Mouse (Mus musculus) heart, embryonic 11.5 days (tissue): ENCODE measurements at regions not wholly inside any gene's neighbourhood (a gene's known extent, or its start where the extent isn't known, plus 50 kb on each side); places are given as distances from the start of the nearest gene placed in this dataset.

ENCODE experiments used
- ATAC-seq: fragments of 200-750 bp; cut with Nextera tagmentation; replicated peaks from 2 replicates; pipeline ENCODE4 v1.8.0; 2017; ENCODE audit warnings: moderate library complexity; ENCODE audit not compliant: insufficient number of reproducible peaks, low FRiP score, low TSS enrichment
- H3K27ac ChIP-seq: fragments of 300-500 bp; sonication (generic); 2 replicates; pipeline ENCODE4 v1.5.1; 2014; ENCODE audit warnings: mild to moderate bottlenecking, low read depth, low read length
- H3K27me3 ChIP-seq: fragments of 300-500 bp; sonication (generic); 2 replicates; pipeline ENCODE4 v1.6.1; 2014; ENCODE audit warnings: mild to moderate bottlenecking, low read length, mixed read lengths; ENCODE audit not compliant: control insufficient read depth, insufficient read depth
- H3K36me3 ChIP-seq: fragments of 300-500 bp; sonication (generic); 2 replicates; pipeline ENCODE4 v1.6.1; 2014; ENCODE audit warnings: mild to moderate bottlenecking, low read length, moderate library complexity, mixed read lengths; ENCODE audit not compliant: control insufficient read depth, insufficient read depth
- H3K4me1 ChIP-seq: fragments of 300-500 bp; sonication (generic); 2 replicates; pipeline ENCODE4 v1.6.1; 2014; ENCODE audit warnings: low read length; ENCODE audit not compliant: control insufficient read depth, insufficient read depth
- H3K4me2 ChIP-seq: fragments of 300-500 bp; sonication (generic); 2 replicates; pipeline ENCODE4 v1.6.1; 2014; ENCODE audit warnings: mild to moderate bottlenecking, moderate library complexity
- H3K4me3 ChIP-seq: fragments of 300-500 bp; sonication (generic); 2 replicates; pipeline ENCODE4 v1.5.1; 2014; ENCODE audit warnings: low read depth, low read length
- H3K9ac ChIP-seq: fragments of 300-500 bp; sonication (generic); 2 replicates; pipeline ENCODE4 v1.6.1; 2014; ENCODE audit warnings: mild to moderate bottlenecking, low read depth, low read length, moderate library complexity
- H3K9me3 ChIP-seq: fragments of 300-500 bp; sonication (generic); replicated peaks from 2 replicates; pipeline ENCODE4 v1.6.1; 2016; ENCODE audit warnings: low read length; ENCODE audit not compliant: control insufficient read depth
- WGBS: fragments of 180-500 bp; shearing (Covaris S2); extraction: QIAGEN DNeasy Blood & Tissue Kit; methylation state at CpG from one replicate; pipeline ENCODE4 v1.1.7; 2014; ENCODE audit not compliant: insufficient replicate concordance; 5-methylcytosine and 5-hydroxymethylcytosine counted together

DNA sequence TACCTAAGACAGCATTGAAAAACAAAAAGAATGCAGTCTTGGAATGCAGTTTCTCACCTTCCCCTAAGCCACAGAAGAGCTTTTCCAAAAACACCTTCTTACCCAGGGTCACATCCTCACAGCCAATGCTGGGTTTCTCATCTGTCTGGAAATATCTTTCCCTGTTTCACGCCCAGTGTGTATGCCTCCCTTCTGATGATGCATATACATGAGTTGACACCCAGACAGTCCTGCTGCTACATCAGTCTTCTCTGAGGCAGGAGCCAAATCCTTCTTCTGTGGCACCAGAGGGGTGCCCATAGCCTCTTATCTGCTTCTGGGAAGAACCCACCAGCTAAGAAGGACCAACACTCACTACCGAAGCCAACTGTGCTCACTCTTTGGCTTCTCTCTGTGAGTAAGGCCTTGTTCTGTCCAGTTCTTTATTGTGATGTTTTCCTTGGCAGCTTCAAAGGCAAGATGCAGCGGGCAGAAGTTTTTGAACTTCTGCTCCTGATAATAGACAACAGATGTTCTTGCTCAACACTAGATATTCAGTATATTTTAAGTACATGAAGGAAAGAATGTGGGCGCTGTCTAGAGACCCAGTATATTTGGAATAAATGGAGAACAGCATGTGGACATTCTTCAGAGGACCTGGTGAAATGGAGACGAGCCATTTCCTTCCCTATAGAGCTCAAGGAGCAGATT, 228.2 kb downstream of the Nuak1 start:
- Histone ChIP-seq H3K36me3 (no peaks in the 10 kb centered on the region), H3K4me2 (no peak overlapping the region), H3K4me3 (no peak overlapping the region), H3K27me3 (no peaks in the 10 kb centered on the region), H3K9me3 (0 out of 2 replicates have a peak, but pooled peaks cover 3% of the 10 kb centered on the region), H3K4me1 (no peaks in the 10 kb centered on the region), H3K27ac (no peak overlapping the region), H3K9ac (no peak overlapping the region)
- no peak for ATAC-seq
- WGBS, result 51% methylated on average over 5 of the region's 5 CpGs

DNA sequence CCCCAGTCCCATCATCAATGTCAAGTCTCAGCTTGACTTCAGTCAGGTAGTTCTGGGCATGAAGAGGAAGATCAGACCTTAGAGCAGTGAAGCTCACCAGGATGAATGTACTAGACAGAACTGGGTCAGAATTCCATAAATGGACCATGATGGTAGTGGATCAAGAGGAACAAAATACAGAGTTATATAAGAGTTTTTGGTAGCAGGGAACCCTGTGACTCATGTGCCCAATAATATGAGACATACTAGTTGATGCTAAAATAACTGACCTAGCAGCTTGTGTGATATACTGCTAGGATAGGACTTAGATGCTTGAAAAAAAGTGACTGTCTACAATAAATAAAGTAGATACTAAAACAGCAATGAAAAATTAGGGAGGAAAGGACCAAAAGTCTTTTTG, 225.6 kb downstream of the Nuak1 start:
- Histone ChIP-seq H3K4me1 (no peaks in the 10 kb centered on the region), H3K36me3 (no peaks in the 10 kb centered on the region), H3K27ac (no peak overlapping the region), H3K9ac (no peak overlapping the region), H3K4me2 (no peak overlapping the region), H3K27me3 (no peaks in the 10 kb centered on the region), H3K9me3 (no peaks in the 10 kb centered on the region), H3K4me3 (no peak overlapping the region)
- ATAC-seq, result no peak

DNA sequence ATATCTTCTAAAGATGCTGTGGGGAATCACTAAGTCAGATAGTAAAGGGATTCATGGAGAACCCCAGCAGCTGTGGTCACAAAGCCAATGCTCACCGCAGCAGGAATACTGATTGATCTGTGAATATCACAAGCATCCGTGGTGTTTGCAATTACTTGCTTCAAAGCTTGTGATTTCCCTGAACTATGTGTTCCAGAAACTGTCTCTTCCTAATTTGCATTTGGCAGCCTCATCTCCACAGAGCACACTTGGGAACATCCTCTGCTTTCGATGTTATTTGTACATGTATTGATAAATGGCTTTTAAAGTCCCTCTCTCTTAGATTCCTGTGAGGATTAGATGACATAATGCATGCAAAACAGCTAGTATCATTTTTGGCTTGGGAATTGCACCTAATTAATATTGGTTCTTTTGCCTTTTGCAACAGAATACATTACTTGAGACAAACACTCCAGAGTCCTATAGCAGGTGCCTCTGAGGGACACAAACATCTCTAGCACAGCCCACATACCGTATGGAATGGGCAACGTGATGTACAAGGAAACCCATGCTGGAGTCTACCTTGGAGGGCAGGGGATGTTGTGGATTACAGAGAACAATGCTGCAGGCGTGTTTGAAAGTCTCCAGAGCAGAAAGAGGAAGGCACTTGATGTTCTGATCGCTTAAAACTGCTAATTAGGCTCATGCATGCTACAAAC, 211.0 kb downstream of the Nuak1 start:
- no peaks in the 10 kb centered on the region for H3K9me3 ChIP-seq
- no peaks in the 10 kb centered on the region for H3K27me3 ChIP-seq
- no peak overlapping the region for H3K9ac ChIP-seq
- WGBS, result 68% methylated on average over 7 of the region's 7 CpGs
- no peak overlapping the region for H3K4me3 ChIP-seq
- ATAC-seq, result no peak
- H3K36me3 ChIP-seq, result no peaks in the 10 kb centered on the region
- H3K4me1 ChIP-seq, result peaks cover 5% of the 10 kb centered on the region
- peak overlapping the region; percentile 87 for H3K27ac ChIP-seq
- no peak overlapping the region for H3K4me2 ChIP-seq

DNA sequence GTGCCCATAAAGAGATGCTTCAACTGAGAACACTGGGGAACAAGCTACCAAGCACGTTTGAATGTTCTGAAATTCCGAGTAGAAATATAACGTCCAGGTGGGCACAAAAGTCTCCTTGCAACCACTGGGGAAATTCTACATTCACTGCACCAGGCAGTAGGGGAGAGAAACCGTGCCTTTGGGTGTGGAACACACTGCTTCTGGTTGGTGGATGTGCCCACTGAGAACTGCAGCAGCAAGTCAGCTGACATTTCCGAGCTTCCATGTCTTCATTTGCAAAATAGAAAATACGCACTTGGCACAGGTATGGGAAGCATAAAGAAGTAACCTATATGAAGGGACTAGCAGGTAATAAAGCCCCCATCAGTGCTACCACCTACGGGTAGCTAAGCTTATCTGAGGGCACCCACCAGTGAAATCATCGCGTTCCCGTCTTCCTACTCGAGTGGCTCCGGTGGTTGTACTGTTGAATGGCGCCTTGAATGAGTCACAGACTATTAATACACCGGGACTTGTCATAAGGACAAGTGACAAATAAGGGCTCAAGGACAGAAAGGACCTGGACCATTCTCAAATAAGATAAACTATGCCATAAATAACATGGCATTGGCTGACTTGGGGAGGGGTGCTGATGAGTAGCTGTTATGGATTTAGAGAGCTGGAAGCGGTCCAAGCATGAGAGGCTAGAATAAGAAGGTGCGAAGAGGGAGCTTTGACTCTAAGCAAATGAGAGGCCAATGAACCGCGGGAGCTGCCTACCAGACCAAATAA, 210.2 kb downstream of the Nuak1 start:
- H3K9ac ChIP-seq, result no peak overlapping the region
- peak; percentile 83 for ATAC-seq
- H3K4me1 ChIP-seq, result peaks cover 5% of the 10 kb centered on the region
- no peaks in the 10 kb centered on the region for H3K9me3 ChIP-seq
- no peaks in the 10 kb centered on the region for H3K36me3 ChIP-seq
- WGBS, result 60% methylated on average over 18 of the region's 18 CpGs
- no peaks in the 10 kb centered on the region for H3K27me3 ChIP-seq
- H3K4me2 ChIP-seq, result peak overlapping the region; percentile 9; the same call in 1 of the 2 replicates
- H3K4me3 ChIP-seq, result no peak overlapping the region
- H3K27ac ChIP-seq, result peak overlapping the region; percentile 87

DNA sequence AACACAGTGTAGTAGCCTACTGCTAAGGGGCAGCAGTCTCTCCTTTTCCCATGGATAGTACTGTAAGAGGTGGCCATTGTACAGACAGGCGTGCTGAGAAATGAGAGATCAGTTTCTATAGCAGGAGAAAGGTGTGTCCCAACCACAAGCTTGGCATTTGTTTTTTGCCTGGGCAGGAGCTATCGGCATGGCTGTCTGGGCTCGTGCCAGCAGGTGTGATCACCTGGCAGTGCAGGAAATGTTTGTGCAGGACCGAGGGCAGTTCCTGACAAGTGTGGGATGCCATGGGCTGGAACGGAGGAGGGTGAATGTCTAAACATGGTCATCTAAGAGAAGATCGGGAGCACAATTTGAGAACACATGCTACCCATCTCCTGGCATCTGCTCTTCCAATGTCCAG, 205.4 kb downstream of the Nuak1 start:
- ATAC-seq, result no peak

DNA sequence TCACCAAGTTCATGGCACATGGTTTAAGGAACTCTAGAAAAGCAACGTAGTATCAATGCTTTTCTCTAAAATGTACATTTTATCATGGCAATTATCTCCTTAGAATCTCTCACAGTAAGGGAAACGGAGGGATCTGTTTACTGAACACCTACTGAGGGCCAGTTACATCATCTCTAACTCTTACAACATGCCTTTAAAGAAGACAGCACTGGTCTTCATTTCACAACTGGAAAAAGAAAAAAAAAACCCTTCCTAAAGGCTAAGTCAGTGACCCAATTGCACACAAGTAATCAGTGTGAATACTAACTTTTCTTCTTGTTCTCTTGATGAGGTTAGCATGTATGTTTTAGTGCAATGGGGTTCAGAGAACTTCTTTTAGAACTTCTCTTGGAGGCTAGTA, 204.2 kb downstream of the Nuak1 start:
- Histone ChIP-seq H3K36me3 (no peaks in the 10 kb centered on the region), H3K4me1 (no peaks in the 10 kb centered on the region), H3K9ac (no peak overlapping the region), H3K4me3 (no peak overlapping the region), H3K27me3 (no peaks in the 10 kb centered on the region), H3K9me3 (0 out of 2 replicates have a peak, but pooled peaks cover 3% of the 10 kb centered on the region), H3K4me2 (no peak overlapping the region), H3K27ac (no peak overlapping the region)
- no peak for ATAC-seq
- WGBS, result 66% methylated on average over 2 of the region's 2 CpGs

More for the DNA sequence above, 205.4 kb downstream of the Nuak1 start:
- no peaks in the 10 kb centered on the region for H3K27me3 ChIP-seq
- 83% methylated on average over 6 of the region's 6 CpGs for WGBS
- H3K9me3 ChIP-seq, result no peaks in the 10 kb centered on the region
- no peaks in the 10 kb centered on the region for H3K36me3 ChIP-seq
- H3K27ac ChIP-seq, result no peak overlapping the region
- no peaks in the 10 kb centered on the region; the same call in 1 of the 2 replicates for H3K4me1 ChIP-seq
- no peak overlapping the region for H3K4me3 ChIP-seq
- no peak overlapping the region for H3K4me2 ChIP-seq
- no peak overlapping the region for H3K9ac ChIP-seq

DNA sequence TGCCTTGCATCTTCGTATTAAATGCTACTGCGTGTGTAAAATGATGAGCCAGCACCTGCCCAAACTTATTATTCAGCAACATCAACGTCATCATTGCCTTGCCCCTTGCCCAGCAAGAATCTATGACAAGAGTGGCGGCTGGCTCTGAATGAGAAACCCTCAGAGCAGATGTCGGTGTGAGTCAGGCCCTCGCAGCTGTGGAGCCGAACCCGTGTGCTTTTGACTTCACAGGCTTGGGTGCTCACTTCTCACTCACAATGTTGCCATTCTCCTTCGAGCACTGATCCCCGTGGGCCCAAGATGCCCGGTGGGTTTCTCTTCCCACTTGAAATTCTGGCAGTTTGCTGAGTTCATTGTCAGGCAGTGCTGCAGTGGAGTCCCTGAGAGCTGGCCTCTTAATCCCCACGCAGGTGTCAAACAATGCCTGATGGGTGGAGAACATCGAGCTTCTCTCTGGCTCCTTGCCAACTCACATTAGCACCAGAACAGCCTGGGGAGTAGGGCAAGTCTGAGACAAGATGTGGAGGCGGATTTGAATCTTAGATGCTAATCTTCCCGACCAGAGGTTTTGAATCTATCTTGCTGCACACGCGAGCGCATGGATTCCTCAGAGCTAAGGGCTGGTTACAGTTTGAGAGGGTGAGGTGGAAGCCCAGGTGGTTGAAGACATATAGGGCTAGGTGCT, 202.0 kb downstream of the Nuak1 start:
- Histone ChIP-seq H3K36me3 (no peaks in the 10 kb centered on the region), H3K4me2 (no peak overlapping the region), H3K27me3 (no peaks in the 10 kb centered on the region), H3K4me1 (no peaks in the 10 kb centered on the region), H3K4me3 (no peak overlapping the region), H3K9me3 (peaks cover 12% of the 10 kb centered on the region), H3K9ac (no peak overlapping the region), H3K27ac (no peak overlapping the region)
- 68% methylated on average over 18 of the region's 18 CpGs for WGBS
- ATAC-seq, result no peak

DNA sequence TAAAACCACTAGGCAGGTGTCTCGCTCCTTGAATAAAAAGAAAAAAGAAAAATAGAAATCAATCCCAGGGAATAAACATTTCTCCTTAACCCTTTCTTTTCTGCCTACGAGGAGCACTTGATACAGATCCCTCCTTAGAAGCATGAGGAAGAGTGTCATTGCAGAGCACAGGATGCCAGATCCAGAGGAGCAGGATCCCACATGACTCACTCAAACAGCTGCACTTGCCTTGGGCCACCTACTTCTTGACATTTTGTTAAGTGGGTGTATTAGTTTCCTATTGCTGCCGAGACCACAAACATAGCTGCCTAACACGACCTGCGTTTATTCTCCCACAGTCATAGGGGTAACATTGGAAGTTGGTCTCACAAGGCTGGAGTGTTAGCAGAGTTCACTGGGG, 197.1 kb downstream of the Nuak1 start:
- WGBS, result 78% methylated on average over 5 of the region's 5 CpGs
- no peak overlapping the region for H3K27ac ChIP-seq

More for the DNA sequence above, 197.1 kb downstream of the Nuak1 start:
- Histone ChIP-seq H3K27me3 (no peaks in the 10 kb centered on the region), H3K9me3 (peaks cover 12% of the 10 kb centered on the region), H3K4me1 (no peaks in the 10 kb centered on the region), H3K36me3 (no peaks in the 10 kb centered on the region), H3K4me2 (no peak overlapping the region), H3K4me3 (no peak overlapping the region), H3K9ac (no peak overlapping the region)
- no peak for ATAC-seq
